Mouse (Mus musculus): ENCODE data around the gene Xpot.

Xpot gene

DNA sequence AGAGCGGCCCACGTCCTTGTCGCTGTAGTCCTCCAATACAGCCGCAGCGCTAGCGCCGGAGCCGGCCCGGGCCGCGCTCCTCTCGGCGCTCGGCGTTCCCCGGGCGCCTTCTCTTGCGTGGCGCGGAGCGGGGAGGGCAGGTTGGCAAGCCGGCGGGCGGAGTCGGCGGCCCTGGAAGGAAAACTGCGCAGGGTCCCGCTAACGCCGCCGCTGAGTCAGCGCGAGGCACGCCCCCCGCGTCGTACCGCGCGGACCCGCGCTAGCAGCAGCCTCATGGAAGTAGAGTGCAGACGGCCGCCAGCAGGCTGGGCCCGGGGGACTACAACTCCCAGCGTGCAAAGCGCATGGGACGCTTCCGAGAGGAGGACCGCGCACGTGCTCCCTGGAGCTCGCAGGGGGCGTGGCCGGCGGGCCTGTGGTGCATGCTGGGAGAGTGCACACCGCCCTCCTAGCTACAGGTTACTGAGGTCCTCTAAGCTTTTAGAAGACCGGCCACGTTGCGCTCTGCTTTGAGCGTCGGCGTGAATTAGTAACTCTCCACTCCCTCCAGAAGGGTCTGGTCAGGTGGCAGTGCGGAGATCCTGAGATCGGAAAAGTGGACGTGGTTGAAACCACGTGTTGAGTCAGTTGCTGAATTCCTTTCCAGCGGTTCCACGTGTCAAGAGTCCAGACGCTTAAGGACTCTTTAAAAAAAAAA, at the start of gene Xpot:
Gene Xpot (minus strand): TSS at position 147 of the 697 bp plus-strand sequence.
- peak; percentile 95 to 97 for DNase-seq (ENCODE audit: low read depth in 2 of 2, low spot score in 2 of 2)

DNA sequence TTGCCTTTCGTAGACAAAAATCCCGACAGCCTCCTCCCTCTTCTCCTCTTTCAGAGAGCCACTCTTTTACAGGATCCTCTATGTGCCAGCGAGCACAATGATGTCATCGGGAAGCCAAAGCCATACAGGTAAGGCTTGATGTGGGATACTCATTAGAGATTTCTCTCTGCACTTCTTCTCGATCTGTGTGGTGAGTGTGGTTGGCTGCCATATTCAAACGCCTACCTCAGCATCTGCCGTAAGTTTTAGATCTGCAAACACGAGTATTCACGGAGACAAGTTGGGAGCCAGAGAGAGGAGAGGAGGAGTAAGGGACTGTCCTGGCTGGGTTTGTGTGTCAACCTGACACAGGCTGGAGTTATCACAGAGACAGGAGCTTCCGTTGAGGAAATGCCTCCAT, 43.0 kb upstream of the Xpot start:
- DNase-seq (ENCODE audit: low read depth in 2 of 2, low spot score in 2 of 2): no peak

DNA sequence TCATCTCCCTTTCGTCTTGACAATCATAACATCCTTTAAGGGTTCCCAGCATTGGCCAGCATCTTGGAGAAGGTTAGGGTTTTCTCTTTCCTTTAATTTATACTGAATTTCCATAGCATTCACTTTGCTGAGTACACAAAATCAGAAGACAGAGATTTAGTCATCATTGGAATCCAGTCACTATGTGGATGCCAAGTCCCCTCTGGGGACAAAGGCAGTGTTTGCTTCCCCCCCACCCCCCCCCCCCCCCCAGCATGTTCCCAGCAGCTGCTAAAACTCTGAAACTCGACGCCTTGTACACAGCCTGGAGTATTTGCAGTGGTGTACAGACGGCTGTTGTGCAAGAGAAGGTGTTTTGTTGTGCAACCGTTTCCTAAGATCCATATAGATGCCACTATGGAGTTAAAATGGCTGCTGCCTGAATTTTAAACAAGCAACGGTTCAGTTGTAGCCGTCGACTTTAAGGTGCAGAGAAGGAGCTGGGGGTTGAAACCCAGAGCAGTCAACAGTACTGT, 39.6 kb upstream of the Xpot start:
- DNase-seq (ENCODE audit: low read depth in 2 of 2, low spot score in 2 of 2): no peak

DNA sequence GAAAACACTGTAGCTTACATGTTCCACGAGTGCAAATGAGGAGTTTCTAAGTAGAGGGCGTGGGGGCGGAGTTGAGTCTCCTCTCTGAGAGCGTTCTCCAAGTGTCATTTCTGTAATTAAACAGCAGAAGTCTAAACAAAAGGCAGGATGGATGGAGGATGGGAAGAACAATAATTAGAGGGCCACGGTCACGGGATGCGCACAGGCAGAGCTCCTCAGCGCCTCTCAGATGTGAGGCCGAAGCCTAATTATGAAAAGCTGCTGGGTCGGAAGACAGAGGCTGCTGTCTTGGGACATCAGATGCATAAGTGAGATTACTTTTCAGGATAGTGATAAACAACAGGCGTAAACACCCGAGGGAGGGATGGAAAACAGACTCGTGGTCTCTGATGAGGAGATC, 37.5 kb upstream of the Xpot start:
- no peak for DNase-seq (ENCODE audit: low read depth in 2 of 2, low spot score in 2 of 2)

DNA sequence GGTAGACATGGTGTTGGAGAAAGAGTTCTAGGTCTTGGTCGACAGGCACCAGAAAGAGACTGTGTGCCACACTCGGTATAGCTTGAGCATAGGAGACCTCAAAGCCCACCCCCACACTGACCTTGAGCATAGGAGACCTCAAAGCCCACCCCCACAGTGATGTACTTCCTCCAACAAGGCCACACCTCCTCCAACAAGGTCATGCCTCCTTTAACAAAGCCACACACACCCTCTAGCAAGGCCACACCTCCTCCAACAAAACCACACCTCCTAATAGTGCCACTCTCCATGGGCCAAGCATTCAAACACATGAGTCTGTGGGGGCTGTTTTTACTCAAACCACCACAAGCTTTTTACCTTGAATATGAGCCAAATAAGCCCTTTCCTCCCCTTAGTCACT, 36.6 kb upstream of the Xpot start:
- DNase-seq (ENCODE audit: low read depth in 2 of 2, low spot score in 2 of 2): no peak

DNA sequence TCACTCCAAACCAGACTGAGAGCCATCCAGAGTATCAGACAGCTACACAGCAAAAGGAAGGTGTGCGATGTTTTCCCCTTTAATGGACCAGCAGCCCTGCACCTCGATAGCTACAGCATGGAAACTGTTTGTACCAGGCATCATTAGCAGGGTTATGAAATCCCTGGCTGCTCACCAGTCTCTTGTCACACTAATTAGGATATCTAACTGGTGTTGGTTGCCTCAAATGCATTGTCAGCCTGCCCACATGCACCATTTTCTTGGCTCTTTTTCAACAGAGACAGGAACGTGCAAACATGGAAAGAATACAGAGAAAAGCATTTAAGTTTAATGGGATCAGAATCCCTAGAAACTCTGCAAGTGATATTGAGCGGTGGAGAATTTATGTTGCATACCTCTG, 29.8 kb upstream of the Xpot start:
- no peak for DNase-seq (ENCODE audit: low read depth in 2 of 2, low spot score in 2 of 2)

DNA sequence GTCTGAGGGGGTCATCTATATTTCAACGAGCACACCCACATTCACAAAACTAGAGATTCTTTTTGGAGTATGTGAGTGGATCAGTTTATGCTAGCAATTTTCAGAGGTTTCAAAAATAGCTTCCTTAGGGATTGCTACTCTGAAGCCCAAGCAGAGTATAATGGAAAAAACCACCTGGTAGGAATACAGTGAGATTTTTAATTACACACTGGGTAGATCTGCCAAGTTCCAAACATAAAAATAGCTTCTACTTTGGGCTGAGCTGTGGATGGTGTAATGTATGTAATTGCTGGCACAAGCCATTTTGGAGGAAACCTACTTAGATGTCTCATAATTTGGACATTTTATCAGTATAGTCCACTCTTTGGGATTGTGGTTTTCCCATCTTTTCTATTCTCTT, 26.9 kb upstream of the Xpot start:
- DNase-seq (ENCODE audit: low read depth in 2 of 2, low spot score in 2 of 2): no peak

DNA sequence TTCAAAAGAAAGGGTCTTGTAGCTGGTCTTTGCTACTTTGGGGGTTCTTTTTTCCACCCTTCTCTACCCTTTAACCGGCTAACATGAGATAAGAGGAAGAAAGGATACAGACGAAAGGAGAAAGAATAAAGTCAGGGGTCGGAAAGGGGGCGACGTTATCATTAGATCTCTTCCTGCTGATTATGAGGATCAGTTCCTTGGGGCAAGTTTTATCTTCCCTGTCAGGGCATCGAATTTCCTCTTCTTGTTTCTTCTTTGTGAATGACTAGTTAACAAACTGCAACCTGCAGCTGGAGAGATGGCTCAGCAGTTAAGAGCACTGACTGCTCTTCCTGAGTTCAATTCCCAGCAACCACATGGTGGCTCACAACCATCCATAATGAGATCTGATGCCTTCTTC, 20.2 kb upstream of the Xpot start:
- no peak for DNase-seq (ENCODE audit: low read depth in 2 of 2, low spot score in 2 of 2)

DNA sequence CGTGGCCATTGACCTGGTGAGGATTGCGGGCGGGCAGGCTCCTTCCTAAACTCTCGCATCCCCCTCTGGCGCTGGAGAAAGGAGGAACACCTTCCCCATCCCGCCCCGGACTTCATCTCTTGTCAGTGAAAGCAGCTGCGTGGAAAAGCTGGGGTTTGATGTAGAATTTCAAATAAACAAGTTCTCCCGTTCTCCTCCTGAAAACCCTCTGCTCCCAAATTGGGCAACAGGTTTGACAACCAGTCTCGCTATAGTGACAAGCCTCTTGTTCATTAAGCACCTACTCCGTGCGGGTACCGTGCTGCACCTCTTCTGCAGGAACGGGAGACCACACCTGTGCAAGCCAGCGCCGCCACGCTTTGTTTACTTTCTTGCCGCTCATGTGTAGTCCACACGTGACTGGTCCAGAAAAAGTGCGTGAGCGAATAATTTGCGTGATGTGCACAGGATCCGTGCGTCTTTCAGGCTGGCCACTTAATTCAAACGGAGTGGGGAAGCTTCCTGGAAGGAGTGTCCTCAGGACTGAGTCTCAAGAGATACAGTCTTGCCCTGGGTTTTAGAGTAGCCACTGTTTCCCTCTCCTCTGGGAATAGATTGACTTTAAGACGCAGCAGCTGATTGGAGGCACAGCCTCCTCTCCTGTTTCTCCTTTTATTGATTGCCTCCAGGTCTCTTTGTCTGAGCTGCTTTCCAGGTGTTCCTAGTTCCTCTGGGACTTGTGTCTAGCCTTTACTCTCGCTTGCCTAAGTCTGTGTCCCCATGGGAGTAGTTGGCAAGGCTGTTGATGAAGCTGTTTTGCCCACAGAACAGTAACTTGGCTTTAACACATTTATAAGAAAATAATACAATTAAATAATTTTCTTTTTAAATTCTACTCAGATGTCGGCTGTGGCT, 16.2 kb upstream of the Xpot start:
- no peak for DNase-seq (ENCODE audit: low read depth in 2 of 2, low spot score in 2 of 2)

DNA sequence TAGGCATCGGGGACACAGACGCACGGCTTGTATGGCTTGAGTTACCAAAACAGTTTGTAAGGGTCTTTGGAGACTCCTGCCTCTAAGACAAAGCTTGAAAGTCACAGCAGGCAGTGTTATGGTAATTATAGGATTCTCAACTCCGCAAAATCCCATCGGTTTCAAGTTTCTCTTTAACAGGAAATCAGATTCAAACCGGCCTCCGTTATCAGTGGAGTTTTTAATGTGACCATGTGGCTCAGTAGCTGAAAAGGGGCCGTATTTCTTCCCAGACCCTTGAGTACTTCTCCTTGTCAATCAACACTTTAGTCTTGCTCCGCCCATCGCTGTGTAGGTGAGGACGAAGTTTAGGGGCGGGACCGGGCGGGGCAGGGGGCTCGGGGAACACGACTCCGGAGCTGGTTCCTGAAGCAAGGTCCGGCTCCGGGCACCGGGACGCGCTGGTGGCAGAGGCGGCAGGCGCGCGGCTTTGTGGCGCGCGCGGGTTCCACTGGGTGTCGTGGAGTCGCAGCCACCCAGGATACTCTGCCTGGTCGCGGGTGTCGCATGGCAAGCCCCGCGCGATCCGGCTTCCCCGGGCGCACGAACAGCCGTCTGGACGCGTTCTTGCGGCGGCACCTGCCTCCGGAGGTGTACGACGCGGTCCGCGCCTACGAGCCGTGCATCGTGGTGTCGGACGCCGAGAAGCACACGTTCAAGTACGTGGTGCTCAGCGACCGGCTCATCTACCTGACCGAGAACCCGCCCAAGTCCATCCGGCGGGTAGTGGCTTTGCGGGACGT, 15.3 kb upstream of the Xpot start, which contains the start of gene D930020B18Rik:
Gene D930020B18Rik (plus strand): TSS at position 317 of the 782 bp plus-strand sequence.
- peak; percentile 5 to 28 for DNase-seq (ENCODE audit: low read depth in 2 of 2, low spot score in 2 of 2)

DNA sequence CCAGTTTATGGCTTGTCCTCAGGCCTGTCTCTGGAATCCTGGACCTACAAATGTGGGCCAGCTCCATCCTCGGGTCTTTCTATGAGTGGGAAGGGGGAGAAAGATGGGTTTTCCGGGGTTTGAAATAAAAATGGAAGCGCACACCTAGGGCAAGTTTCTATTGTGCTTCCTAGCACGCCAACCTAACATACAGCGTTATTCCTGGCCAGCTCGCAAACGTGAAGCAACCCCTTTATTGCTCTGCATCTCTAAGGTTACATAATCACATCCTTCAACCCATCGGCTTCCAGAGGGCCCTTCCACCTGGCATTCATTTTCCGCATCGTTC, 14.8 kb upstream of the Xpot start:
- no peak for DNase-seq (ENCODE audit: low read depth in 2 of 2, low spot score in 2 of 2)

DNA sequence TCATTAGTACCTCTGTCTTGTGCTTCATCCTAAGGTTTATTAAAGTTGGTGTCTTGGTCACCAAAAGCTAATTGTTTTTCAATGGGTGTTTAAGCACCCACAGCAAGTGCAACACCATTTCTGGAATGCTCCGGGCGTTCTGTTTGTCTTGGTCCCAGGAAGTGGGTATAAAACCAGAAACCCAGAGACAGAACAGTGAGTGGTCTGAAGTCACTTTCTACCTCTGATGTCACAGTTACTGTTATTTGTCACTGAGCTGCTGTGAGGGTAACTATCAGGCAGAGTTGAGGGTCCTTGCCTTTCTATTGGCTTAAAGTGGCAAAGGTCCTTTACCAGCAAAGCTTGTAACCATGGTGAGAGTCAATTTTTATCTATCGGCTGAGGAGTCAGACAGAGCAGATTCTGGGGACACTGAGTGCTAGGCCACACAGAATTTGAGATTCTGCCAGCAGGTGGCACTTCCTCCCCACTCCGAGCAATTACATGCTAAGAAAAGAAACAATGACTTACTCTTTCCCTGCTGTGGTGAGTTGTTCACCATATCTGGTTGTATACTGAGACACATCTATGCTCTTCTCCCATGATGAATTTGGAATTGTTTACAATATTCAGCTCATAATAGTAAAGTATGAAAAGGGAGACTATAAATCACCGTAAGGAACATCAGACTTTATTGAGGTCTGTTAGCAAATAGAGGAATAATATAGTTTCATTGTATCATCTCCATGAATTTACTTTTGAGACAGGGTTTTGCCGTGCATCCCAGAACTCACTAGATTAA, 14.2 kb upstream of the Xpot start:
- DNase-seq (ENCODE audit: low read depth in 2 of 2, low spot score in 2 of 2): no peak

DNA sequence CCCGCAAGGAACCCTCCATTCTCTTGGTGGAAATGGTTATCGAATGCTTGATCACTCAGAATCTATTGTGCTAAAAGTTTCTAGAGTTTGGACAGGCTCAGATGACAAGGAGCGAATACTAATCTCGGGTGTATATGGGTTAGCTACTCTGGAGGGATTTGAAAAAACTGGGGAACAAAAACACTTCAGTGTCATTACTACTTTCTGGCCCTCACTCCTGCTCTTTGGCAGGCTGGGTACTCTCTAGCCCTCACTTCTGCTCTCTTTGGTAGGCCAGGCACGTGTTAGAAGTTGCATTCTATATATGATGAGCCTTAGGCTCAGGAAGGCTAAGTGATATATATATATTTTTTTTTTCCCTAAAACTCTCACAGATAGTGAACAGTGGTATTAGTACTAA, 13.4 kb upstream of the Xpot start:
- no peak for DNase-seq (ENCODE audit: low read depth in 2 of 2, low spot score in 2 of 2)

DNA sequence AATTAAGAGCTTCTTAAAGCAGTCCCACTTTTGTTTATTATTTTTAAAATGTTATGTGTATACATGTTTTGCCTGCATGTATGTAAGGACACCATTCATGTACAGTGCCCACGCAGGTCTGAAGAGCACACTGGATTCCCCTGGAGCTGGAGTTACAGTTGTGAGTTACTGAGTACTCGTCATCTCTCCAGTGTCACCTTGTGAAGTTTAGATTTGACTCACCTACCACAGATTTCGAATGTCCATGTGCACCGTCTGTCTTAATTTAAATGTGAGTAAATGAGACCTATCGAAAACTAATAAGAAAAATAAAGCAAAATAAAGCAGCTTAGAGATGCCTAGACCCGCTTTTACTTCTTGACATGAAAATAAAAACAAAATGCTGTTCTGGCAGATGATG, 10.1 kb upstream of the Xpot start:
- no peak for DNase-seq (ENCODE audit: low read depth in 2 of 2, low spot score in 2 of 2)

DNA sequence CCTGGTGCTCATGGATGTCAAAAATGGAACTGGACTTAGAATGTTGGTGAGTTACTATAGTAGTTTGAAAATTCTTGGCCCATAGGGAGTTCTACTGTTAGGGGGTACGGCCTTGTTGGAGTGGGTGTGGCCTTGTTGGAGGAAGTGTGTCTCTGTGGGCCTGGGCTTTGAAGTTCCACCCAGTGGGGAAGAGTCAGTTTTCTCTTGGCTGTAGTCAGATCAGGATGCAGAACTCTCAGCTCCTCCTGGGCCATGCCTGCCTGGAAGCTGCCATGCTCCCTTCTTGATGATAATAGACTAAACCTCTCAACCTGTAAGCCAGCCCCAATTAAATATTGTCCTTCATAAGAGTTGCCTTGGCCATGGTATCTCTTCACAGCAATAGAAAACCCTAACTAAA, 8.0 kb upstream of the Xpot start:
- no peak for DNase-seq (ENCODE audit: low read depth in 2 of 2, low spot score in 2 of 2)

DNA sequence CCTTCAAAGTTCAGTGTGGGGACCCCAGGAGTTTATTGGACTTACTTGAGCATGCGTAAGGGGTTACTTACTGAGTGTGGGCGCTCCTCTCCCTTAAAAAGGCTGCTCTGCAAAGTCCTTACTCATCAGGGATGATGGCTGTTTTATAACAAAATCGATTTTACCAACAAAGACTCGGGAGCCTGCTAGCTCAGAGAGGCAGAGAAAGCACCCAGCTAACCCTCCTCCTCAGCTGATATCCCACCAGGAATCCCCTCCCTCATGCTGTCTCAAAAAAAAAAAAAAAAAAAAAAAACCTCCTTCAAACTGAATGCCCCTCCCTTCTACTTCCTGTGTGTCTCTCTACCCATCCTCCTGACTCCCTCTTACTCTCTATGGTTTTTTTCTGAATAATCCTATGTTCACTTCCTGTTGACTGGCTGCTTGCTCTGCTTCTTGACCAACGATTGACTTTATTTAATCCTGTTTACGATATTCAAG, 2.5 kb upstream of the Xpot start:
- no peak for DNase-seq (ENCODE audit: low read depth in 2 of 2, low spot score in 2 of 2)

DNA sequence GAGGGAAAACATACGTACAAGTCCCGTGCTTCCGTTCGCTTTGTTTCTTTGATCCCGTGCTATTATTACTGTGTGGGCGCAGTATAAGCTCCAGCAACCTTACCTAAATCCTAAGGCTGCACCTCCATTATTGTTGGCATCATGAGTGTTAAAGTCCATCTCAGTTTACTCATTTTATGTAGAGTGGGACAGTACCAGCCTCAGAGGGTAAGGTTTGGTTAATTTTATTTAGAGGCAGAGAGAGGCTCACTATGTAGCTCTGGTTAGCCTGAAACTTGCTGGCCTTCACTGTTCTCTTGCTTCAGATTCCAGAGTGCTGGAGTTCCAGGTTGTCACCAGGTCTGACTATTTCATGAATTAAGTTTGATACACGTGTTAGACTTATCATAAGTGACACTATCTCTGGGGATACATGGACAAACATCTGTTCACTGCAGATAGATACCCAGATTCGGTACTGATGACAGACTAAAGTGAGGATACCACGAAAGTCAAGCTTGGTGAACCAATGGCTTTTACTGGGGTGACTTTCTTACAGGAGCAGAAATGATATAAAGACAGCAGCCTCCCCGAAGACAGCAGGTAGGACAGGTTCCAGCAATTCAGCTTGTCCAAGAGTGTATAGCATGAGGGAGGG, 1.2 kb upstream of the Xpot start:
- no peak for DNase-seq (ENCODE audit: low read depth in 2 of 2, low spot score in 2 of 2)

DNA sequence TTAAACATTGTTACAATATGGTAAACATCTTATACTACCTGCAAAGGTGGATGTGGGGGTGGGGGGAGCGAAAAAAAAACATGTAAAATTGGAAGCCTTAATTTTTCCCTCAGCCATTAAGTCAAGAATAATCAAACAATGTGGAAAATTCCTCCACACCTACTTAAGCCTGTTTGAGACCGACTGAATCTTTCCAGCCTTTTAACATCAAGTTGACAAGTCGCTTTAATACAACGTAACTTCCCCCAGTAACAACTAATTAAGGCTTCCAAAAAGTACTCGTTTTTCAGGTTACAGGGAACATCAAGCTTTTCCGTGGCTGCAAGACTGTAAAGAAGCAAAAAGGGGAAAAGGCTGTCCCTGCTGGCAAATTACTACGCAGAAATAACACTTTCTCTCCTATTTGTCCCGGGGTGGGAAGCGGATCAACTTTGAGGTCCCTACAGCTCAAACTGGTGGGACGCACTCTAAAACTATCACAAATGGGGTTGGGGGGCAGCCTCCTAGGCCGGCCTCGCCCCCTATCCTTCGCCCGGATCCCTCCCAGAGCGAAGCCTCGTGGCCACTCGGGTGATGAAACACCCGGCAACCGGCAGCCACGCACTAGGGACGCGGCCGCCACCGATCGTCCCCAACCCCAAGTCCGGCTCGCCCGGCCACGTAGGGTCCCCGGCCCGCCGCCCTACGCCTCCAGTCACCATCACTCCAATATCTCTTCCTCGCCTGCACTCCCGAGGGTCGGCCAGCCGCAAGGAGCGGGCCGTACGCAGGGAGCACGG, 536 bp downstream of the Xpot start:
- no peak for DNase-seq (ENCODE audit: low read depth in 2 of 2, low spot score in 2 of 2)

DNA sequence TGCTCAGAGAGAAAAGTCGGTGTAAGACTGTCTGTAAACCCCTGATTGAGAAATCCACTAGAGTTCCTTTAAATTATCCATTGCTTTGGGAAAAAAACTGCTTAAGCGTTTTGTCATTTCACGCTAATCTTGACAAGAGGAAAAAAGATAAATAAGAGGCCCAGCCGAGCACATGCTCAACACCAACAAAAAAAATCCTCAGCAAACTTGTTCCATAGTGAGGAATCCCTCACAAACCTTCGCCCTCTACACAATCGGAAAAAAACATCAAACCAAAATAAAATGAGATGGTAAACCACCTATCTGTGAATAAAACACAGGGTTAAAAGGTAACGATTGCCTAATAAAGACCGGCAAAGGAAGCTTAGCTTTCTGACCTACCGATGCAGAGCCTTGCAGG, 1.1 kb downstream of the Xpot start:
- DNase-seq (ENCODE audit: low read depth in 2 of 2, low spot score in 2 of 2): no peak

All from CD8-positive naive resting alpha-beta T cell, adult 2 months (primary cell).